Mouse (Mus musculus): ENCODE data around the gene Sephs2. TPM values are rescaled to one million over a fixed set of nuclear protein-coding genes. Genes with fewer than 3 reads are reported as not detected.

Gene Sephs2
- polyA plus RNA-seq, 1 experiment from 2014 or later, result 58.5 TPM

GRCm38 (mm10) chr7:127231376-127231775 lies 42.5 kb downstream of the Sephs2 start:
- Histone ChIP-seq H3K9ac (no peak overlapping the region), H3K4me3 (replicated peaks) (peak overlapping the region; percentile 98), H3K4me1 (peaks cover 41% of the 10 kb centered on the region), H3K9me3 (replicated peaks) (no peaks in the 10 kb centered on the region), H3K4me2 (replicated peaks) (peak overlapping the region; percentile 64), H3K36me3 (peaks cover 35% of the 10 kb centered on the region), H3K27ac (replicated peaks) (no peak overlapping the region), H3K27me3 (no peaks in the 10 kb centered on the region)
- 47% methylated on average over 3 of the region's 3 CpGs for WGBS
- ATAC-seq (ENCODE audit: insufficient number of reproducible peaks, low FRiP score, low TSS enrichment, low read depth), result no peak

GRCm38 (mm10) chr7:127228615-127229303 lies 45.1 kb downstream of the Sephs2 start:
- no peak overlapping the region for H3K4me2 ChIP-seq (replicated peaks)
- H3K27ac ChIP-seq (replicated peaks), result no peak overlapping the region
- H3K36me3 ChIP-seq, result peaks cover 18% of the 10 kb centered on the region
- H3K4me1 ChIP-seq, result peaks cover 30% of the 10 kb centered on the region
- no peak overlapping the region for H3K4me3 ChIP-seq (replicated peaks)
- 70% methylated on average over 4 of the region's 4 CpGs for WGBS
- H3K9me3 ChIP-seq (replicated peaks), result no peaks in the 10 kb centered on the region
- no peaks in the 10 kb centered on the region for H3K27me3 ChIP-seq
- no peak overlapping the region for H3K9ac ChIP-seq
- ATAC-seq (ENCODE audit: insufficient number of reproducible peaks, low FRiP score, low TSS enrichment, low read depth), result no peak

- Histone ChIP-seq H3K27ac (replicated peaks) (no peak overlapping the region), H3K27me3 (no peaks in the 10 kb centered on the region), H3K36me3 (peaks cover 13% of the 10 kb centered on the region), H3K4me1 (peaks cover 16% of the 10 kb centered on the region; the same call in 1 of the 2 replicates), H3K4me3 (replicated peaks) (no peak overlapping the region), H3K4me2 (replicated peaks) (no peak overlapping the region), H3K9ac (no peak overlapping the region), H3K9me3 (replicated peaks) (no peaks in the 10 kb centered on the region)
- ATAC-seq (ENCODE audit: insufficient number of reproducible peaks, low FRiP score, low TSS enrichment, low read depth), result no peak
- 91% methylated on average over 11 of the region's 11 CpGs for WGBS
These were observed 48.5 kb downstream of the Sephs2 start for GRCm38 (mm10) chr7:127225147-127225995.

GRCm38 (mm10) chr7:127224616-127225015 lies 49.2 kb downstream of the Sephs2 start:
- H3K4me1 ChIP-seq, result peaks cover 9% of the 10 kb centered on the region; the same call in 1 of the 2 replicates
- no peaks in the 10 kb centered on the region for H3K27me3 ChIP-seq
- no peak for ATAC-seq (ENCODE audit: insufficient number of reproducible peaks, low FRiP score, low TSS enrichment, low read depth)
- peaks cover 6% of the 10 kb centered on the region for H3K36me3 ChIP-seq
- no peak overlapping the region for H3K4me2 ChIP-seq (replicated peaks)
- H3K27ac ChIP-seq (replicated peaks), result no peak overlapping the region
- no peak overlapping the region for H3K9ac ChIP-seq
- no peaks in the 10 kb centered on the region for H3K9me3 ChIP-seq (replicated peaks)
- 95% methylated on average over 6 of the region's 6 CpGs for WGBS
- H3K4me3 ChIP-seq (replicated peaks), result no peak overlapping the region

GRCm38 (mm10) chr7:127223515-127224478 lies 50.1 kb downstream of the Sephs2 start:
- no peak overlapping the region for H3K4me2 ChIP-seq (replicated peaks)
- no peak for ATAC-seq (ENCODE audit: insufficient number of reproducible peaks, low FRiP score, low TSS enrichment, low read depth)
- no peaks in the 10 kb centered on the region for H3K27me3 ChIP-seq
- no peak overlapping the region for H3K9ac ChIP-seq
- H3K4me1 ChIP-seq, result peaks cover under 1% of the 10 kb centered on the region; the same call in 1 of the 2 replicates
- no peak overlapping the region for H3K4me3 ChIP-seq (replicated peaks)
- H3K36me3 ChIP-seq, result no peaks in the 10 kb centered on the region
- H3K9me3 ChIP-seq (replicated peaks), result no peaks in the 10 kb centered on the region
- H3K27ac ChIP-seq (replicated peaks), result no peak overlapping the region
- WGBS, result 84% methylated on average over 6 of the region's 6 CpGs

GRCm38 (mm10) chr7:127223106-127223505 lies 50.7 kb downstream of the Sephs2 start:
- WGBS, result over 99% methylated on average over 3 of the region's 3 CpGs
- no peak for ATAC-seq (ENCODE audit: insufficient number of reproducible peaks, low FRiP score, low TSS enrichment, low read depth)

More at GRCm38 (mm10) chr7:127223106-127223505, 50.7 kb downstream of the Sephs2 start:
- no peak overlapping the region for H3K4me3 ChIP-seq (replicated peaks)
- no peaks in the 10 kb centered on the region for H3K9me3 ChIP-seq (replicated peaks)
- H3K27ac ChIP-seq (replicated peaks), result no peak overlapping the region
- no peak overlapping the region for H3K9ac ChIP-seq
- no peak overlapping the region for H3K4me2 ChIP-seq (replicated peaks)
- no peaks in the 10 kb centered on the region for H3K4me1 ChIP-seq
- no peaks in the 10 kb centered on the region for H3K36me3 ChIP-seq
- no peaks in the 10 kb centered on the region for H3K27me3 ChIP-seq

Other genes with a start within 250 kb of the Sephs2 start
- gene Maz, start 247.0 kb downstream of the Sephs2 start, polyA plus RNA-seq (2015; fragmentation: Nextera tagmentation; extraction: Ambion mirVana), result 75.2 and 79.8 TPM in 2 replicates
- 87.5 and 90.6 TPM in 2 replicates for gene Kif22, start 231.6 kb downstream of the Sephs2 start, polyA plus RNA-seq (2015; fragmentation: Nextera tagmentation; extraction: Ambion mirVana)
- not detected in 2 replicates for gene Zg16, start 186.7 kb downstream of the Sephs2 start, polyA plus RNA-seq (2015; fragmentation: Nextera tagmentation; extraction: Ambion mirVana)
- 4.8 and 6.3 TPM in 2 replicates for gene AI467606, start 182.7 kb downstream of the Sephs2 start, polyA plus RNA-seq (2015; fragmentation: Nextera tagmentation; extraction: Ambion mirVana)
- 2.0 and 3.3 TPM in 2 replicates for gene Qprt, start 151.8 kb downstream of the Sephs2 start, polyA plus RNA-seq (2015; fragmentation: Nextera tagmentation; extraction: Ambion mirVana)
- 0.61 and 0.67 TPM in 2 replicates for gene Spn, start 136.2 kb downstream of the Sephs2 start, polyA plus RNA-seq (2015; fragmentation: Nextera tagmentation; extraction: Ambion mirVana)
- gene Cd2bp2, start 78.0 kb downstream of the Sephs2 start, polyA plus RNA-seq (2015; fragmentation: Nextera tagmentation; extraction: Ambion mirVana), result 56.4 and 61.8 TPM in 2 replicates
- 29.4 and 32.5 TPM in 2 replicates for gene Tbc1d10b, start 65.6 kb downstream of the Sephs2 start, polyA plus RNA-seq (2015; fragmentation: Nextera tagmentation; extraction: Ambion mirVana)
- 585 and 767 TPM in 2 replicates for gene Mylpf, start 65.2 kb downstream of the Sephs2 start, polyA plus RNA-seq (2015; fragmentation: Nextera tagmentation; extraction: Ambion mirVana)
- gene Zfp553, start 41.0 kb downstream of the Sephs2 start, polyA plus RNA-seq (2015; fragmentation: Nextera tagmentation; extraction: Ambion mirVana), result 41.3 and 42.5 TPM in 2 replicates
- gene Sept1, start 40.9 kb downstream of the Sephs2 start, polyA plus RNA-seq (2015; fragmentation: Nextera tagmentation; extraction: Ambion mirVana), result 22.4 and 23.9 TPM in 2 replicates
- gene Zfp771, start 29.8 kb downstream of the Sephs2 start, polyA plus RNA-seq (2015; fragmentation: Nextera tagmentation; extraction: Ambion mirVana), result 73.7 and 77.5 TPM in 2 replicates
- 141 and 142 TPM in 2 replicates for gene Dctpp1, start 13.3 kb downstream of the Sephs2 start, polyA plus RNA-seq (2015; fragmentation: Nextera tagmentation; extraction: Ambion mirVana)
- 1.5 and 1.9 TPM in 2 replicates for gene Itgal, start 22.2 kb upstream of the Sephs2 start, polyA plus RNA-seq (2015; fragmentation: Nextera tagmentation; extraction: Ambion mirVana)
- 16.7 and 17.7 TPM in 2 replicates for gene Zfp768, start 71.5 kb upstream of the Sephs2 start, polyA plus RNA-seq (2015; fragmentation: Nextera tagmentation; extraction: Ambion mirVana)
- gene Zfp747, start 102.0 kb upstream of the Sephs2 start, polyA plus RNA-seq (2015; fragmentation: Nextera tagmentation; extraction: Ambion mirVana), result 10.6 and 12.3 TPM in 2 replicates
- gene 9130019O22Rik, start 113.1 kb upstream of the Sephs2 start, polyA plus RNA-seq (2015; fragmentation: Nextera tagmentation; extraction: Ambion mirVana), result 5.3 and 6.2 TPM in 2 replicates
- 8.4 and 9.2 TPM in 2 replicates for gene E430018J23Rik, start 119.6 kb upstream of the Sephs2 start, polyA plus RNA-seq (2015; fragmentation: Nextera tagmentation; extraction: Ambion mirVana)
- 8.9 and 9.2 TPM in 2 replicates for gene Zfp764, start 132.8 kb upstream of the Sephs2 start, polyA plus RNA-seq (2015; fragmentation: Nextera tagmentation; extraction: Ambion mirVana)
- gene Zfp688, start 148.0 kb upstream of the Sephs2 start, polyA plus RNA-seq (2015; fragmentation: Nextera tagmentation; extraction: Ambion mirVana), result 24.1 and 24.8 TPM in 2 replicates
- gene Zfp689, start 175.1 kb upstream of the Sephs2 start, polyA plus RNA-seq (2015; fragmentation: Nextera tagmentation; extraction: Ambion mirVana), result 8.0 and 8.8 TPM in 2 replicates
- 46.3 and 55.9 TPM in 2 replicates for gene Prr14, start 185.6 kb upstream of the Sephs2 start, polyA plus RNA-seq (2015; fragmentation: Nextera tagmentation; extraction: Ambion mirVana)
- gene Fbrs, start 205.1 kb upstream of the Sephs2 start, polyA plus RNA-seq (2015; fragmentation: Nextera tagmentation; extraction: Ambion mirVana), result 17.1 and 17.3 TPM in 2 replicates
- 48.6 and 52.4 TPM in 2 replicates for gene Srcap, start 237.9 kb upstream of the Sephs2 start, polyA plus RNA-seq (2015; fragmentation: Nextera tagmentation; extraction: Ambion mirVana)
- 14.6 and 14.7 TPM in 2 replicates for gene Gm42715, start 245.5 kb upstream of the Sephs2 start, polyA plus RNA-seq (2015; fragmentation: Nextera tagmentation; extraction: Ambion mirVana)

Measured in embryonic facial prominence, embryonic 15.5 days (tissue).